Mouse (Mus musculus) hindbrain, embryonic 16.5 days (tissue): ENCODE results near the gene Zmynd10. TPM values are rescaled to one million over a fixed set of nuclear protein-coding genes. Genes with fewer than 3 reads are reported as not detected.

Experiments
- ATAC-seq: fragments of 200-750 bp; cut with Nextera tagmentation; 2 replicates; pipeline ENCODE4 v1.8.0; 2017; ENCODE audit warnings: moderate TSS enrichment, moderate library complexity
- H3K27ac ChIP-seq: fragments of 300-500 bp; sonication (generic); 2 replicates; pipeline ENCODE4 v1.5.1; 2014; ENCODE audit warnings: low read depth, mild to moderate bottlenecking, control low read depth, low read length, moderate library complexity
- H3K27me3 ChIP-seq: fragments of 300-500 bp; sonication (generic); replicated peaks from 2 replicates; pipeline ENCODE4 v1.6.1; 2014; ENCODE audit warnings: low read length; ENCODE audit not compliant: control insufficient read depth, insufficient read depth
- H3K36me3 ChIP-seq: fragments of 300-500 bp; sonication (generic); 2 replicates; pipeline ENCODE4 v1.6.1; 2014; ENCODE audit warnings: mild to moderate bottlenecking, low read length, moderate library complexity, mixed read lengths; ENCODE audit not compliant: control insufficient read depth, insufficient read depth
- H3K4me1 ChIP-seq: fragments of 300-500 bp; sonication (generic); 2 replicates; pipeline ENCODE4 v1.6.1; 2014; ENCODE audit warnings: low read depth, low read length; ENCODE audit not compliant: control insufficient read depth, insufficient read depth
- H3K4me2 ChIP-seq: fragments of 300-500 bp; sonication (generic); 2 replicates; pipeline ENCODE4 v1.6.1; 2014; ENCODE audit warnings: mild to moderate bottlenecking, low read length, control low read depth, moderate library complexity
- H3K4me3 ChIP-seq: fragments of 300-500 bp; sonication (generic); 2 replicates; pipeline ENCODE4 v1.5.1; 2014; ENCODE audit warnings: mild to moderate bottlenecking, low read length, control low read depth, moderate library complexity
- H3K9ac ChIP-seq: fragments of 300-500 bp; sonication (generic); 2 replicates; pipeline ENCODE4 v1.6.1; 2014; ENCODE audit warnings: low read depth, mild to moderate bottlenecking, control low read depth, low read length, moderate library complexity
- H3K9me3 ChIP-seq: fragments of 300-500 bp; sonication (generic); 2 replicates; pipeline ENCODE4 v1.6.1; 2014; ENCODE audit warnings: mild to moderate bottlenecking, low read length, moderate library complexity; ENCODE audit not compliant: control insufficient read depth
- WGBS: fragments of 180-500 bp; shearing (Covaris S2); extraction: QIAGEN DNeasy Blood & Tissue Kit; methylation state at CpG from one replicate; pipeline ENCODE4 v1.1.7; 2014; 5-methylcytosine and 5-hydroxymethylcytosine counted together
- polyA plus RNA-seq: library from polyadenylated mRNA; unstranded; fragments of >200 nt; fragmentation: Nextera tagmentation; extraction: Ambion mirVana; gene quantifications from 2 replicates; pipeline ENCODE4 v1.2.1, GENCODE M21; 2015

The Zmynd10 gene
- polyA plus RNA-seq, 1 experiment from 2014 or later: 4.4 TPM

DNA sequence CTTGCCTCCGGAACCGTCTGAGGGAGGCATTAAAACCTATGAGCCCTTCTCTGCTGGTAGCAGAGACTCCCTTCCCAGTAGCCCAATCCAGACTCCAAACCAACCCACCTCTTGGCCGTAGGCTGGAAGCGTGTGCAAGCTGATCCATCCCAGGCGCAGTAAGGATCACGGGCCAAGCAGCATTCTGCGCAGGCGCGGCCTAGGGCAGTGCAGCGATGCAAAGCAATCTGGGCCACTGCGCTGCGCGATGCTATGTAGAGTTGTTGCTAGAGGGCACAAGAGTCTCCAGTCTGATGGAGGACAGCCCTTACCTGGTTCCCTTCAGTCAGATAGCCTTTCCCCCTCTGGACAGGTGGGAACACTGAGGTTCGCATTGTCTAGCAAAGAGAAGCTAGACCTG lies 52.7 kb downstream of the Zmynd10 start:
- Histone ChIP-seq H3K9me3 (no peaks in the 10 kb centered on the region), H3K4me2 (no peak overlapping the region), H3K9ac (no peak overlapping the region), H3K36me3 (no peaks in the 10 kb centered on the region), H3K27me3 (no peaks in the 10 kb centered on the region), H3K27ac (no peak overlapping the region), H3K4me3 (no peak overlapping the region), H3K4me1 (peaks cover 7% of the 10 kb centered on the region)
- WGBS: 70% methylated on average over 14 of the region's 14 CpGs
- no peak for ATAC-seq

DNA sequence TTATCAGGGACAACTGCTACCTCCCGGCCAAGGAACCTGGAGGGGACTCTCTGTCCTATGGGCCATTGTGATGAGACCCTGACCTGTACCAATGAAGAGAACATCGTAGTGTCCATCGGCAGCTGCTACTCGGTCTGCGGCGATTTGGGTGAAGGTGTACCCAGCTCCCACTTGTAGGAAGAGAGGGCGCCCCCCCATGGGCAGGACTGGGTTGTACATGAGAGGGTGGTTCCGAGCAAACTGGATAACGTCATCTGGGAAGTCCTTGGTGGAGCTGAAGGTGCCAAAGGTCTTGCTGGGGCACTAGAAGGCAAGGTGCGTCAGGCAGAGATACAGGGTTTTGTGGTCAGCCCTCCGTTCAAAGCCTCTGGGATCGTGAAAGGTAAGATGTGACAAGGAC lies 53.6 kb downstream of the Zmynd10 start:
- Histone ChIP-seq H3K9me3 (no peaks in the 10 kb centered on the region), H3K36me3 (no peaks in the 10 kb centered on the region), H3K9ac (no peak overlapping the region), H3K4me3 (no peak overlapping the region), H3K27ac (no peak overlapping the region), H3K27me3 (no peaks in the 10 kb centered on the region), H3K4me1 (peaks cover 7% of the 10 kb centered on the region), H3K4me2 (no peak overlapping the region)
- no peak for ATAC-seq
- 80% methylated on average over 12 of the region's 12 CpGs for WGBS

Other genes starting within 250 kb of the Zmynd10 start
- 17.5 and 18.7 TPM in 2 replicates for gene Hemk1, start 208.9 kb upstream of the Zmynd10 start, polyA plus RNA-seq
- 9.8 and 11.4 TPM in 2 replicates for gene 6430571L13Rik, start 206.7 kb upstream of the Zmynd10 start, polyA plus RNA-seq
- gene Cacna2d2, start 147.7 kb upstream of the Zmynd10 start, polyA plus RNA-seq: 8.1 and 9.0 TPM in 2 replicates
- gene Tmem115, start 13.4 kb upstream of the Zmynd10 start, polyA plus RNA-seq: 45.7 and 46.0 TPM in 2 replicates
- gene Cyb561d2, start 5.1 kb upstream of the Zmynd10 start, polyA plus RNA-seq: 51.4 and 59.0 TPM in 2 replicates
- gene Nprl2, start 5.1 kb upstream of the Zmynd10 start, polyA plus RNA-seq: 75.8 and 78.6 TPM in 2 replicates
- gene Rassf1, start 4.3 kb downstream of the Zmynd10 start, polyA plus RNA-seq: 45.8 and 46.6 TPM in 2 replicates
- gene Tusc2, start 16.0 kb downstream of the Zmynd10 start, polyA plus RNA-seq: 125 and 134 TPM in 2 replicates
- gene Hyal2, start 20.6 kb downstream of the Zmynd10 start, polyA plus RNA-seq: 60.1 and 68.5 TPM in 2 replicates
- 6.4 and 8.3 TPM in 2 replicates for gene Hyal1, start 29.6 kb downstream of the Zmynd10 start, polyA plus RNA-seq
- gene Naa80, start 31.6 kb downstream of the Zmynd10 start, polyA plus RNA-seq: 17.1 and 22.7 TPM in 2 replicates
- gene Hyal3, start 33.5 kb downstream of the Zmynd10 start, polyA plus RNA-seq: 2.7 and 2.9 TPM in 2 replicates
- gene Ifrd2, start 40.3 kb downstream of the Zmynd10 start, polyA plus RNA-seq: 13.5 and 16.9 TPM in 2 replicates
- 5.6 and 7.0 TPM in 2 replicates for gene Sema3b, start 61.9 kb downstream of the Zmynd10 start, polyA plus RNA-seq
- gene Gnai2, start 88.1 kb downstream of the Zmynd10 start, polyA plus RNA-seq: 302 and 317 TPM in 2 replicates
- 53.2 and 55.0 TPM in 2 replicates for gene Slc38a3, start 122.2 kb downstream of the Zmynd10 start, polyA plus RNA-seq
- gene Gnat1, start 132.4 kb downstream of the Zmynd10 start, polyA plus RNA-seq: 1.3 and 2.7 TPM in 2 replicates
- gene Sema3f, start 163.2 kb downstream of the Zmynd10 start, polyA plus RNA-seq: 10.0 and 13.0 TPM in 2 replicates
- gene Rbm5, start 223.7 kb downstream of the Zmynd10 start, polyA plus RNA-seq: 210 and 236 TPM in 2 replicates